Mouse (Mus musculus): ENCODE data around the gene Gnl3. TPM values are rescaled to one million over a fixed set of nuclear protein-coding genes. Genes with fewer than 3 reads are reported as not detected.

The Gnl3 gene
- 100 to 1,000 TPM; 279 to 306 TPM for total RNA-seq (2023)

GRCm38 (mm10) chr14:31018860-31019291, at the start of gene Gnl3, which contains the start of gene Pbrm1:
TSS of gene Gnl3 (minus strand) at chr14:31019152.
TSS of gene Pbrm1 (plus strand) at chr14:31019138.

DNA sequence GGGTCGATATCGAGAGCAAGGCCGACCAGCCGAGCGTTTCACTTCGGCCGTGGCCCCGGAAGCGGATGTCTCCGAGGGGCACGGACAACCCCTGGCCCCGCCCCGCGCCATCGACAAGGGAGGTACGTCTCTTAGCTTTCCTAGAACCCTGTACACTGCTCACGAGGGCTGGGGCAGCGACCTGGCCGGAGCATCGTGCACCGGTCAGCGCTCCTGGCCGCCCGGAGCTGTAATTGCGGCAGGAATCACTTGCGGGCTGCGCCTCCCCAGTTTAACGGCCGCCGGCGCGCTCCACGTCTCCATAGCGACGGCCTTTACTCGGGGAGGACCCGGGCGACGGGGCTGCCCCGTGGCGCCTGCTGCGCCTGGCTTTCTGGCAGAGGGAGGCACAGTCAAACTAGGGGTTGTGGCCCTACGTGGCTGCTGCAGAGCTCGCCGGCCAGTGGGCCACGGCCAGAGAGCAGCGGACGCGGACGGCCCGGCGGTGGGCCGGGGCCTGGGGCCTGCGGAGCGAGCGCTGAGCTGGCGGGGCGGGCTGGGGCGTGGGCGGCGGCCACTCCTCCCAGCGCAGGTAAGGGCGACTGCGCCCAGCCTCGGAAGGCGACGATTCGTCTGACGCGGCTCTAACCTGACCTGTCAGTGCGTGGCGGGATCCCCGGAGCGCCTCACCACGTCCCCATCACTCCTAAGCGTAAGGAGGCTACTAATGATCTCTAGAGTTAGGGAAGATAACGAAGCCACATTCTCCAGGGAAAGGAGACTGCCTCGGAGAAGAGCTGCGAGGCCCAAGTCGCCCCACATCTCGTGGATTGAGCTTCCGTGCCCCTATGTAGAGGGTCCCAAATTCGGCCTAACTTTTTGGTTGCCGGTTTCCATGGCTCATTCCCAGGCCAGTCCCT, 17.4 kb downstream of the Gnl3 start, which contains the start of the genes Glt8d1 and Spcs1:
TSS of gene Glt8d1 (plus strand) at position 94 of the 899 bp plus-strand sequence.
TSS of gene Spcs1 (minus strand) at position 366 of the 899 bp plus-strand sequence.

Other genes with a start within 250 kb of the Gnl3 start
- 10 to 100 TPM; 16.1 to 16.2 TPM for gene Tmem110, start 193.6 kb downstream of the Gnl3 start, total RNA-seq (2023)
- 1 to 10 TPM; 3.0 to 4.4 TPM for gene Mustn1, start 140.0 kb downstream of the Gnl3 start, total RNA-seq (2023)
- gene Itih4, start 132.7 kb downstream of the Gnl3 start, total RNA-seq (2023) = under 1 TPM in 1 of 2 experiments, not detected in 1; 0.41 TPM
- gene Itih3, start 95.4 kb downstream of the Gnl3 start, total RNA-seq (2023) = not detected
- not detected for gene Itih1, start 75.9 kb downstream of the Gnl3 start, total RNA-seq (2023)
- 1 to 10 TPM; 4.5 to 4.9 TPM for gene Nek4, start 67.8 kb downstream of the Gnl3 start, total RNA-seq (2023)
- gene Glt8d1, start 17.8 kb downstream of the Gnl3 start, total RNA-seq (2023) = 10 to 100 TPM in 1 of 2 experiments, 1 to 10 TPM in 1; 8.8 to 13.1 TPM
- 100 to 1,000 TPM in 1 of 2 experiments, 10 to 100 TPM in 1; 98.0 to 122 TPM for gene Spcs1, start 17.5 kb downstream of the Gnl3 start, total RNA-seq (2023)
- 10 to 100 TPM; 79.8 to 85.7 TPM for gene Pbrm1, start within 50 bp of the Gnl3 start, total RNA-seq (2023)
- 10 to 100 TPM; 49.3 to 61.1 TPM for gene Smim4, start 109.8 kb upstream of the Gnl3 start, total RNA-seq (2023)
- 1 to 10 TPM; 1.2 to 2.0 TPM for gene Nt5dc2, start 111.9 kb upstream of the Gnl3 start, total RNA-seq (2023)
- 1 to 10 TPM in 1 of 2 experiments, under 1 TPM in 1; 0.61 to 2.3 TPM for gene Stab1, start 149.5 kb upstream of the Gnl3 start, total RNA-seq (2023)
- not detected for gene Tnnc1, start 189.2 kb upstream of the Gnl3 start, total RNA-seq (2023)
- 100 to 1,000 TPM; 430 to 445 TPM for gene Nisch, start 197.8 kb upstream of the Gnl3 start, total RNA-seq (2023)
- gene Sema3g, start 198.7 kb upstream of the Gnl3 start, total RNA-seq (2023) = not detected
- gene Phf7, start 232.2 kb upstream of the Gnl3 start, total RNA-seq (2023) = 10 to 100 TPM; 10.6 to 11.0 TPM
- gene Bap1, start 232.3 kb upstream of the Gnl3 start, total RNA-seq (2023) = 100 to 1,000 TPM; 112 to 121 TPM